Comparison of ENCODE assay signal across 8 mouse cellular contexts in genomic region chr11:98863028-98863750, GRCm38 (mm10). TPM values are rescaled to one million over a fixed set of nuclear protein-coding genes. Genes with fewer than 3 reads are reported as not detected.
A peak's percentile ranks its signal among the peaks of the same experiment; 100 is the strongest.
DNase-seq lines count a peak whose midpoint lies in the region; ATAC-seq and TF ChIP-seq lines count a peak whose summit lies in the region.

TSS of gene Wipf2 (plus strand) at chr11:98863638.

- H3K4me3 ChIP-seq in ES-E14 (ENCODE audit: insufficient read depth in 1 of 2, low read depth in 1 of 2, low read length in 2 of 2, poor library complexity in 1 of 2, severe bottlenecking in 1 of 2) = peak within 1 kb of the TSS; percentile 89
- peak within 1 kb of the TSS; percentile 68 for H3K4me3 ChIP-seq in forebrain, embryonic 16.5 days (replicated peaks; ENCODE audit: low read length)
- peak within 1 kb of the TSS; percentile 80 for H3K4me3 ChIP-seq in lung, embryonic 15.5 days

- H3K9ac ChIP-seq in ES-E14 (ENCODE audit: insufficient read depth, low read depth, low read length, poor library complexity, severe bottlenecking) = peak within 1 kb of the TSS; percentile 89
- H3K9ac ChIP-seq in forebrain, embryonic 16.5 days (replicated peaks; ENCODE audit: low read depth, low read length) = peak within 1 kb of the TSS; percentile 69
- peak within 1 kb of the TSS; percentile 78 for H3K9ac ChIP-seq in lung, embryonic 15.5 days

- H3K9me3 ChIP-seq in ES-E14 (ENCODE audit: control insufficient read depth, insufficient read depth, low read depth, low read length) = no peaks in the 10 kb centered on the region
- no peaks in the 10 kb centered on the region for H3K9me3 ChIP-seq in forebrain, embryonic 16.5 days (ENCODE audit: control insufficient read depth, low read length)
- H3K9me3 ChIP-seq in lung, embryonic 15.5 days = no peaks in the 10 kb centered on the region

- in situ Hi-C loops in ES-E14 (cut with MboI; ENCODE audit: low sequenced_read_pairs in 2 of 2, unreplicated experiment in 2 of 2) = no loop called here

- peaks cover 0 to 4% of the 10 kb centered on the region in 2 experiments; a peak in 2 of 4 replicates for H3K4me1 ChIP-seq in ES-E14 (ENCODE audit: control insufficient read depth in 2 of 2, insufficient read depth in 2 of 2, low read length in 2 of 2, poor library complexity in 1 of 2)
- peaks cover 14% of the 10 kb centered on the region for H3K4me1 ChIP-seq in forebrain, embryonic 16.5 days (replicated peaks; ENCODE audit: control insufficient read depth, insufficient read depth, low read length)
- peaks cover 12% of the 10 kb centered on the region for H3K4me1 ChIP-seq in lung, embryonic 15.5 days

- peak within 1 kb of the TSS; percentile 89 for H3K27ac ChIP-seq in ES-E14 (ENCODE audit: insufficient read depth, low read depth, low read length, poor library complexity, severe bottlenecking)
- H3K27ac ChIP-seq in forebrain, embryonic 16.5 days (ENCODE audit: low read length) = peak within 1 kb of the TSS; percentile 93
- H3K27ac ChIP-seq in lung, embryonic 15.5 days = peak within 1 kb of the TSS; percentile 93

- ATAC-seq in forebrain, embryonic 16.5 days = peak; percentile 93
- peak; percentile 93 for ATAC-seq in lung, embryonic 15.5 days (ENCODE audit: borderline replicate concordance, extremely low read depth, low FRiP score, low TSS enrichment)

- WGBS in forebrain, embryonic 16.5 days = 9% methylated on average over 39 of the region's 41 CpGs
- 7% methylated on average over 32 of the region's 41 CpGs for WGBS in lung, embryonic 15.5 days

- H3K4me2 ChIP-seq in forebrain, embryonic 16.5 days (ENCODE audit: low read length) = peak within 1 kb of the TSS; percentile 61
- H3K4me2 ChIP-seq in lung, embryonic 15.5 days = peak within 1 kb of the TSS; percentile 73

- peak; percentile 94 for DNase-seq in ES-E14 (ENCODE audit: low read depth, low spot score)
- peak; percentile 95 for DNase-seq in cerebellum, adult 11-12 months
- peak; percentile 98 for DNase-seq in heart, postnatal 4 days
- peak; percentile 93 to 96 for DNase-seq in layer of hippocampus, adult 8-10 months (ENCODE audit: low spot score in 2 of 2)
- DNase-seq in ovary, adult 18-20 months (ENCODE audit: low spot score) = peak; percentile 90
- peak; percentile 97 for DNase-seq in thymus, postnatal 0 days (ENCODE audit: low spot score)

- no peaks in the 10 kb centered on the region for H3K27me3 ChIP-seq in forebrain, embryonic 16.5 days (replicated peaks; ENCODE audit: control insufficient read depth, insufficient read depth, low read length)
- H3K27me3 ChIP-seq in lung, embryonic 15.5 days = no peaks in the 10 kb centered on the region

- H3K36me3 ChIP-seq in ES-E14 (ENCODE audit: control insufficient read depth, insufficient read depth, low read length, poor library complexity, severe bottlenecking) = 0 out of 2 replicates have a peak, but pooled peaks cover 4% of the 10 kb centered on the region
- peaks cover 5% of the 10 kb centered on the region; the same call in 1 of the 2 replicates for H3K36me3 ChIP-seq in forebrain, embryonic 16.5 days (ENCODE audit: control insufficient read depth, insufficient read depth)
- H3K36me3 ChIP-seq in lung, embryonic 15.5 days = peaks cover 12% of the 10 kb centered on the region

TF ChIP-seq in ES-E14, 5 proteins besides CTCF, POLR2A, EP300 and RAD21:
- TF ChIP-seq CHD2 (IDR thresholded peaks at IDR 0.05; ENCODE audit: low read depth, low read length) (no peak), MAFK (IDR thresholded peaks at IDR 0.05; ENCODE audit: insufficient read depth, low read depth, low read length) (no peak), ZNF384 (IDR thresholded peaks at IDR 0.05; ENCODE audit: low read depth, low read length) (peak; percentile 23; the same call in 1 of the 2 replicates), HCFC1 (IDR thresholded peaks at IDR 0.05; ENCODE audit: borderline replicate concordance, insufficient read depth, low read length) (peak; percentile 78)

RNA-seq across cellular contexts. Expression of gene Wipf2, which starts in this region (rescaled TPM):
- total RNA-seq in ES-E14 (2012; rRNA removed) = 4.7 and 5.8 TPM in 2 replicates
- polyA plus RNA-seq in forebrain, embryonic 16.5 days (2015; fragmentation: Nextera tagmentation; extraction: Ambion mirVana) = 4.6 and 5.1 TPM in 2 replicates
- 10 to 100 TPM; 12.6 to 14.1 TPM for total RNA-seq in heart, postnatal 4 days (2021)
- 10 to 100 TPM; 69.4 to 86.8 (median 80.7) TPM for total RNA-seq in layer of hippocampus, adult 8-10 months (2022)
- 3.7 and 4.1 TPM in 2 replicates for polyA plus RNA-seq in lung, embryonic 15.5 days (2015; fragmentation: Nextera tagmentation; extraction: Ambion mirVana)
- polyA plus RNA-seq in thymus, postnatal 0 days (2015; fragmentation: Nextera tagmentation; extraction: Ambion mirVana) = 5.6 and 7.5 TPM in 2 replicates

Comparison
In these comparisons a context has a peak if more than half of its experiments do, and no peak if none do; other contexts are left out.
1. Peak in every context shown above with its lines: DNase-seq, ATAC-seq, H3K4me3 ChIP-seq and H3K27ac ChIP-seq.
2. RNA of gene Wipf2 (total RNA-seq): 69.4 to 86.8 TPM in layer of hippocampus, adult 8-10 months; 12.6 to 14.1 TPM in heart, postnatal 4 days and 4.7 to 5.8 TPM in ES-E14; every median in the first group is over 4 times any median in the second.